Mouse (Mus musculus) spleen, embryonic (tissue): ENCODE data around the gene G6pc3.

Source experiments
- CTCF ChIA-PET: fragments of 350-600 bp; sonication (Branson Sonifier 250); formaldehyde crosslinking; loops from one replicate; lab custom pipeline; 2022; lab: Charles Lee

Gene G6pc3

GRCm38 (mm10) chr11:102186235-102186634 lies 3.2 kb upstream of the G6pc3 start:
- CTCF ChIA-PET, result no interaction called here

- CTCF ChIA-PET, result no interaction called here
Measured at GRCm38 (mm10) chr11:102188980-102189379, 440 bp upstream of the G6pc3 start.

GRCm38 (mm10) chr11:102190848-102191247 lies 1.4 kb downstream of the G6pc3 start:
- CTCF ChIA-PET, result interaction anchor here (0.6 kb wide), 1 partner anchor 75 kb away, joined by 3 read pairs; no protein-coding TSS in a partner anchor

GRCm38 (mm10) chr11:102193657-102194440 lies 4.4 kb downstream of the G6pc3 start:
- CTCF ChIA-PET, result interaction anchor here (0.6 kb wide), 1 partner anchor 52 kb away, joined by 3 read pairs; no protein-coding TSS in a partner anchor

- CTCF ChIA-PET, result interaction anchor here (0.6 kb wide), 1 partner anchor 33 kb away, joined by 4 read pairs; no protein-coding TSS in a partner anchor
Measured at GRCm38 (mm10) chr11:102196018-102196797, 6.8 kb downstream of the G6pc3 start.

GRCm38 (mm10) chr11:102198245-102198644 lies 8.8 kb downstream of the G6pc3 start:
- CTCF ChIA-PET, result no interaction called here

- CTCF ChIA-PET, result no interaction called here
Measured at GRCm38 (mm10) chr11:102199856-102200255, 10.4 kb downstream of the G6pc3 start.

- CTCF ChIA-PET, result no interaction called here
Measured at GRCm38 (mm10) chr11:102201408-102201821, 12.0 kb downstream of the G6pc3 start.

GRCm38 (mm10) chr11:102206481-102206880 lies 17.1 kb downstream of the G6pc3 start:
- CTCF ChIA-PET, result no interaction called here

GRCm38 (mm10) chr11:102207825-102208777 lies 18.7 kb downstream of the G6pc3 start:
- CTCF ChIA-PET, result interaction anchor here (0.7 kb wide), 1 partner anchor 14 kb away, joined by 3 read pairs; no protein-coding TSS in a partner anchor

GRCm38 (mm10) chr11:102208846-102209245 lies 19.4 kb downstream of the G6pc3 start:
- CTCF ChIA-PET, result interaction anchor here (0.7 kb wide), 1 partner anchor 14 kb away, joined by 3 read pairs; no protein-coding TSS in a partner anchor

- CTCF ChIA-PET, result no interaction called here
Measured at GRCm38 (mm10) chr11:102209742-102210141, 20.3 kb downstream of the G6pc3 start.

GRCm38 (mm10) chr11:102210185-102210584 lies 20.8 kb downstream of the G6pc3 start:
- CTCF ChIA-PET, result no interaction called here

GRCm38 (mm10) chr11:102211011-102211410 lies 21.6 kb downstream of the G6pc3 start:
- CTCF ChIA-PET, result no interaction called here

- CTCF ChIA-PET, result interaction anchor here (0.8 kb wide), 1 partner anchor 75 kb away, joined by 12 read pairs; no protein-coding TSS in a partner anchor
Measured at GRCm38 (mm10) chr11:102211936-102212341, 22.5 kb downstream of the G6pc3 start.

- CTCF ChIA-PET, result no interaction called here
Measured at GRCm38 (mm10) chr11:102214430-102215156, 25.2 kb downstream of the G6pc3 start.

GRCm38 (mm10) chr11:102215511-102215910 lies 26.1 kb downstream of the G6pc3 start:
- CTCF ChIA-PET, result no interaction called here

- CTCF ChIA-PET, result interaction anchor here (0.6 kb wide), 1 partner anchor 921 kb away, joined by 12 read pairs; no protein-coding TSS in a partner anchor
Measured at GRCm38 (mm10) chr11:102216056-102216885, 26.9 kb downstream of the G6pc3 start.

GRCm38 (mm10) chr11:102216886-102217240 lies 27.4 kb downstream of the G6pc3 start:
- CTCF ChIA-PET, result no interaction called here
